Mouse (Mus musculus) layer of hippocampus, adult 18-20 months (tissue): ENCODE data around the gene Mif4gd. TPM values are rescaled to one million over a fixed set of nuclear protein-coding genes. Genes with fewer than 3 reads are reported as not detected.
"Not testable (repeated sequence)": the region's sequence is repeated elsewhere in the genome, so short reads cannot be mapped to it uniquely, and the experiment has no call there.

Source experiments
- DNase-seq, 2 experiments: peaks; one replicate each; pipeline ENCODE4 v3.0.0; 2022; ENCODE audit warnings: low spot score in 2 of 2
- long read RNA-seq: library from polyadenylated mRNA; stranded (forward); transcript quantifications from one replicate; pipeline ENCODE4 v2.0.0, GENCODE M21; 2021
- total RNA-seq, 2 experiments: library from RNA; stranded (reverse); gene quantifications; 2 replicates each; pipeline ENCODE4 v1.2.3; 2021

The Mif4gd gene
- 10 to 100 TPM; 18.9 to 19.4 TPM for total RNA-seq
- long read RNA-seq, transcript Mif4gd-201 (6 exons, 1,372 nt) = major isoform, 6 of 13 reads
- long read RNA-seq, partial matches to known transcripts = 3 of 13 reads
- long read RNA-seq, other reads (novel, unspliced or antisense) = 3 of 13 reads

DNA sequence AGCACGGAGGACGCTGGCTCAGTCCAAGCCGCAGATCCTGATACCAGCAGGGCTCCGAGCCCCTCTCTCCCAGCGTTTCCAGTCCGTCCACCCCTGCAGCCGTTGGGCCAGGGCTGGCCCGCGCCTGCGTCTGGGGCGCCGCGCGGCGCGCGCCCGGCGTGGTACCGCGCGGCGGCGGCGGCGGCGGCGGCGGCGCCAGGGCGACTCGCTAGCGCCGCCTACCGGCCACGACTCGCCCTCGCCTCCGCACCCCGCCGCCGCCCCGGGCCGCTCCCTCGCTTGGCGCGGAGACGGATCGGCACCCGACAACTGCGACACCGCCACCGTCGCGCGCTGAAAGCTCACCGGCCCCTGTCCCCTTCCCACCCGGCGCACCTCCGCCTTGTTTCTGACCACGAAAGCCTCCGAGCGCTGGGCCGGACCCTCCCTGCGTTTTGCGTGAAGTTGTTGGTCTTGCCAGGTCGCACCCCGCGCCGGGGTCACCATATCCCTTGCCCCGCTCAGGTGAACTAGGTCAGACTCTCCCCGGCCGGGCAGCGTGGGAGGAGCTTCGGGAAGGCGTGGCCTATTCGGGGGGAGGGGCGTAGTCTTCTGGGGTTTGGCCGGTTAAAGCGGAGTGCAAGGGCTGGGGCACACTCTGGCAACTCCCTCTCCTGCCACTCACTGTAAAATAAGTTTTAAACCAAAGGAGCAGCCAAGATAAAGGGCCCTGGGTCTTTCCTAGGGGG is at the start of gene Mif4gd:
Gene Mif4gd, minus strand, starts transcription at position 560 of the 728 bp plus-strand sequence.
- peak; percentile 70 to 73 for DNase-seq

DNA sequence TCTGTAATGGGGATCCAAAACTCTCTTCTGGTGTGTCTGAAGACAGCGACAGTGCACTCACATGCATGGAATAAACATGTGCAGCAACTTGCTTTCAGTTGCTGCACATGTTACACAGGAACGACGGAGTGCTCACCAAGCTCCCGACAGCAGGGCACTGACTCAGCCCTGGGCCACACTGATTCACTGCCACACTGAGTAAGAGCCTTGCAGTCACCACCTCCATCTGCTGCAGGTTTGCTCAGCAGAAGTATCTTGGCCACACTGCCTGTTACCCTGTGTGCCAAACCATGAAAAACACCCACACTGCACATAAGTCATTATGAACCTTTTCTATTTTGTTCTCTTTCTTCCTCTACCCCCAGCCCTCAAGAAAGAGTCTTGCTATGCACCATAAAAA is 47.6 kb upstream of the Mif4gd start:
- DNase-seq = peak; percentile 69 to 80

DNA sequence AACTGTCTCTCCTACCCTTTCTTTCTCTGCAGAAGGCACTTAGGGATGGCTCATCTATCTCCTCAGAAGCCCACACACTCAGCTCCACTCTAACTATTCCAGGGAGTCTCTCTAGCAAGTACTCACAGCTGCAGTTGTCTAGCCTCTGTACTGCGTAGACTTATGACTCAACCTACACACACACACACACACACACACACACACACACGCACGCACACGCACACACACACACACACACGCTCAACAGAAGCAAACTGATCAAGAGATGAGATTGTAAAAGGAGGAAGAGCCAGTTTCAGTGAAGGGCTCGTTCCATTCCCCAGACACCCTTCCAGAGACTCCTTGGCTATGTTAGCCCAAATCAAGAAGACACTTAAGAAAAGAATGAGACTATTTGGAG is 45.8 kb upstream of the Mif4gd start:
- DNase-seq = peak in 1 of 2 experiments; percentile 27

DNA sequence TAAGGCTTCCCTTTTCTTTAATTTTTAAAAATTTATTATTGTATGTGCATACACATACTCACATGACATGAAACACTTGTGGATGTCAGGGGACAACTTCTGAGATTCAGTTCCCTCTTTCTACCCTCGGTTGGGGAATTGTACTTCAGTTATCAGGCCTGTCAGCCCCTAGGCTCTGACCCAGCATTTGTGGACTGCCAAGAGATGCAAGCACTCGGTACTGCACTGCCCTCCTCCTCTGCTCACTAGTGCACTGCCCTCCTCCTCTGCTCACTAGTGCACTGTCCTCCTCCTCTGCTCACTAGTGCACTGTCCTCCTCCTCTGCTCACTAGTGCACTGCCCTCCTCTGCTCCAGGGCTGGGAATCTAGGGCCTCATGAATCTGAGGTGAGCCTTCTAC is 41.4 kb upstream of the Mif4gd start:
- DNase-seq = no peak

DNA sequence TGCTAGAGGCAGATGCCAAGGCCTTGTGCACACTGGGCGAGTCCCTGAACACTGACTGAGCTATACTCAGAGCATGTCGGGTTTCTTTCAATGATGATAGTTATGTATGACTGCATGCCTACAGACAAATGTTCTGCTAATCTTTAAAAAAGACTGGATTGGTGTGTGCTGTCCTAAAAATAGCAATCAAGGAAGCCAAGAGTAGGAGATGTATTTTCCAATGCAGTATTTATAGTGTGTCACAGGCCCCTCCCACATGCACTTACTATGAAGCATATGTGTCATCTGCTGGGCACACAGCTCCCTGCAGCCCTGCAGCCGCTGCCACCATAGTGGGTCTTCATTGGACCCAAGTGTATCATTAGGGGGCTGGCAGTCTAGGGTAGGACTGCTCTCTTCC is 40.4 kb upstream of the Mif4gd start:
- peak in 1 of 2 experiments; percentile 64 for DNase-seq

DNA sequence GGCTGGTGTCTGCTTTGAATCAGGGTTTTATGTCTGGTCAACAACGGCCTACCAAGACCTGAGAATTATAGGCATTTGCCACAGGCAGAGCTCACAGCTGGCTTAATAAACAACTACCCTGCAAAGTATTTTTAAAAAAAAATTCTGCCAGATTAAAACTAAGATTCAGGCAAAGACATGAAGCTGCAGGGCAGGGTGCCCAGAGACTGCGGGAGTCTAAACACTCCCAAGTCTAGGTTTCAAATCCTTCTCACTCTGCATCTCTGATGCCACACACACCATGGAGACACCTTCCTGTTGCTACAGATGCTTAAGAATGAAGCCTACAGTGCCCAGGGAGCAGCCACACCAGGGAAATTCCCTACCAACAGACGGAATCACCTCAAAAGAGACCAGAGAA is 38.9 kb upstream of the Mif4gd start:
- DNase-seq = no peak

DNA sequence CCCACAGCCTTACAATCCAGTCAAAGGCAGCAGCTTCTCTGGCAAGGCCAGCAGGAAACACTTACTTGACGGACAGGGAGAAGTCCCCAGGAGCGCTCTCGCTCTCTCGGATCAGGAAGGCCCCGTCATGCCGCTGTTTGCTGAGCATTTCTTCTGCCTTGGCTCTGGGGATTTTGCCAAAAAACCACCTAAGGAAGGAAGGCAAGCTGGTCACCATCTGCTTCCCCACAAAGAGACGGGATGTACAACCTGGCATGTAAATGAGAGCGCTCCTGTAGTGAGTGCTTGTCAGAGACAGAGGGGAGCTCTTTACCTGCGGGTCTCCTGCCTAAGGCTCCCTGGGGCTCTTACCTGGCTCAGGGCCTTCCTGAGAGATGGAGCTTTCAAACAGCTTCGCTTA is 36.9 kb upstream of the Mif4gd start:
- peak; percentile 37 to 61 for DNase-seq

DNA sequence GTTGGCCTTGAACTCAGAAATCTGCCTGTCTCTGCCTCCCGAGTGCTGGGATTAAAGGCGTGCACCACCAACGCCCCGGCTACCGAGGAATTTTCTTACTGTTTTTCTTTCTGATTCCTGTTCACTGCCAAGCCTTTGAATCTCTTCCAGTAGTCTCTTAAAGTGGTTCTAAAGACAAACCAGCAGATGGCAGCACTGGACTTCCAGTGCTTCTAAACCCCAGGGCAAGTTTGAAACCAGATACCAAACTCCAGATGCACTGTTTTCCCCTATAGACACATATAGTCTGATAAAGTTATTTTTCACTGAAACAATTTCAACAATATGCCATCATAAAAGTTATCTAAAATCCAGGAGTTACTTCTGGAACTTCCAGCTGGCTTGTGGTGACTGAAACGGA is 34.7 kb upstream of the Mif4gd start:
- DNase-seq = peak in 1 of 2 experiments; percentile 77

DNA sequence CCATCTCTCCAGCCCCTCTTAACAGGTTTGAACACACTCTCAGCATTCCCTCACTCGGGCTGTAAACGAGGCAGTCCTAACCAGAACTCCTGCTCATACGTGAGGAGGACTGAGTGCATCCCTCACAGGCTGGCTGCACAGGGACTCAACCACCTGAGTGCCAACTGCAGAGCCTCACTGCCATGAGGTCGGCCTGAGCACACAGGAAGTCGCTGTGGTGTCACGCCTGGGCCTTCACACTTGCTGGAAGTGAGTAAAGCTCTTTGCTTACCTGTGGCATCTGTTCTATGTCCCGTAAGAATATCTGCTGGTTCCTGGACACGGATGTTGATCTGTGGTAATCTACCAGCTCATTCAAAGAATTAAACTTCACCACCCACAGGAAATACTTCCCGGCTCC is 33.7 kb upstream of the Mif4gd start:
- DNase-seq = no peak

DNA sequence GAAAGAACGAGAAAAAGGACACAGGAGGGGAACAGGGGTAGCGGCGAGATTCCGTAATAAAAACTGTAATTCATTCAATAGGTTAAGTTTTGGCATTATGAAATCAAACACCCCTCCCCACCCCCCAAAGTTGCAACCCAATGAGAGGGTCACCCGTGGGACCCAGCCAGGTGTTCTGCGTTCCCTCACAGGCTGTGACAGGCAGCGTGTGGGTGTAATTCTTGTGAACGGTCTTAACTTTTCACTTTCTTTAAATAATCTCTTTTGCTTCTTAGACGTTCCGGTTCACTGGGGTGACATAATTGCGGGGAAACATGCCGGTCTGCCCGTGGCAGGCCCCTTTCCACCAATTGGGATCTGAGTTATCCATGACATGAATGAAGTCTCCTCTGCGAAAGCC is 32.7 kb upstream of the Mif4gd start:
- not testable (repeated sequence) for DNase-seq

DNA sequence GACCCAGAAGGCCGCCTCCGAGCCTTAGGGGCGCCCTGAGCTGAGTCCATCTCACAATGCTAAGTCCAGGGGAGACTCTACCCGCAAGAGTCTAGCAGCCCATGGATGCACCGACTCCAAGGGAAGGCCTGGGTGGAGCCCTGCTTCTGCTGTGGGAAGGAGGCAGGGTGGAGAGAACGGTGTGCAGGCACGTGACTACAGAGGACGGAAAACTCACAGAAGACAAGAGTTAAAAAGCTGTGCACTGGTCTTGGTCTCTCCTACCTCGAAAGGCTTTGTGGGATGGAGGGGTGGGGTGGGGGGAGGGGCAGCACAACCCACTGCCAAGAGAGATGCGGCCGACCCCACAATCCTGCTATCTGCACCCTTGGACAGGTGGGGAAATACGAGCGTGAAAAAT is 31.5 kb upstream of the Mif4gd start:
- DNase-seq = no peak

DNA sequence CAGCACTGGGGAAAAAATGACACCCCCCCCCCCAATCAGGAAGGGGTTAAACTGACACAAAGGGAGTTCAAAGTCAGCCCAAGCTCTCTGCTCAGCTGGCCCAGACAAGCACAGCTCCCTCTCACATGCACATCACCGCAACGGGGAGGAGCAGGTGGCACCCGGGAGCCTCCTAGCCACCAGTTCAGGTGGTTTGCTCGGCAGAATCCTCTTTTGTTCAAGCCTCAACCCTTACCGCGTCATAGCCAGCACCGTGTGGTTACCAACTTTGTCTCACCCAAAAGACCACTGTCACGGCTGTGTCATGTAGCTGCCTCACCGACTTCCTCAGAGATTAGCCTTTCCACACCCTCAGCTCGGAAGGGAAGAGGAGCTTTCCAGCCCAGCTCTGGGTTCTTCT is 30.5 kb upstream of the Mif4gd start:
- no peak for DNase-seq

DNA sequence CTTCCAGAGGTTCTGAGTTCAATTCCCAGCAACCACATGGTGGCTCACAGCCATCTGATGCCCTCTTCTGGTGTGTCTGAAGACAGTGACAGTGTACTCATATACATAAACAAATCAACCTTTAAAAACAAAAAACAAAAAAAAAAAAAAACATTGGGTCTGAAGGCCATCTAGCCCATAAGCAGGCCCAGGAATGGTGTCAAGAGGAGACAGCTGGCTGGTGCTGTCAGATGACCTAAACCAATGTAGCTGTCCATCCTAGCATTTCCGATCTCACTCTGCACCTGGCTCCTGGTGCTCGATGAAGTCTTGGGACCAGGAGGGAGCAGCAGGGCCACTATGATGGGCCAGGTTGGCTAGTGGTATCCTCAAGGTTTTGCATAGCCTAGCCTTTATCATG is 29.9 kb upstream of the Mif4gd start:
- no peak for DNase-seq

DNA sequence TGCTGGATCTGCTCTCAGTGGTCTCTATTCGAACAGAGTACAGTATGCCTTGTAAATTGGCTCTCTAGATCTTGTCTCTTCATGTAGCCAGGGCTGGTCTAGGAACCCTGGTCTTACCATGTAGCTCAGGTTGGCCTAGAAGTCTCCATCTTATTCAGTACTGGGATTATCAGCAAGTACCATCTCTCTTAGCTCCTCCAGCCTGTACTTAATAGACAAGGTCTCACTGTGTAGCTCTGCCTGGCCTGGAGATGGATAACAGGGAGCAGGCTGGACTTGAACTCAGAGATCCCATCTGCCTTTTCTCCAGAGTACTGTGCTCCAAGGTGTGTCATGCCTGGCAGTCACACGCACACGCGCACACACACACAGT is 28.9 kb upstream of the Mif4gd start:
- DNase-seq = no peak

DNA sequence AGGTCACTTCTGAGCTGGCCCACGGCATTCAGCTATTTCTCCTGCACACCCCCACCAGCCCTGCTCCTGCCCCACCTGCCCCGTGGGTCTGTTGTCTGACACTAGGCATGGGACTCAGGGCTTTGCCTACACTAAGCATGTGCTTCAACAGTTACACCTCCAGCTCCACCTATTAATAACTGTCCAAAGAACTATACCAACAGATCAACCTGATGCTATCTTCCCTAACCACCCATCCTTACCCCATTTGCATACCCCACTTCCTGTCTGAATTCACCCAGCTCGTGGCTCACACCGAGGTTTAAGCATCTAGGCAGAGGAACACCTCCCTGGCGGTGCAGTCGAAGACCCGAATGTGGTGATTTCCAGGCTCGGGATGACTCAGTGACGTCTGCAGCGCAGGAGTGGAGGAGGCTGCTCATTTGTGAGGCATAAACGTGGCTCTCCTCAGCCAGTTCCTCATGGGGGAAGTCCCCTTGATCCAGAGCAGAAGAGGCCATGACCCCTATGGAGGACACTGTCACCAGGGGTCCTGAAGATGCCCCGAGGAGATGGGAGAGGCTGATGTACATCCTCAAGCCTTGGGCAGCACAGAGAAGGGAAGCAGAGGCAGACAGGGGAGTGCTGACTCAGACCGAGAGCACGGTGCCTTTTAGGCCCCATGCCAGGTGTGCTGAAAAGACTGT is 28.4 kb upstream of the Mif4gd start:
- DNase-seq = no peak

DNA sequence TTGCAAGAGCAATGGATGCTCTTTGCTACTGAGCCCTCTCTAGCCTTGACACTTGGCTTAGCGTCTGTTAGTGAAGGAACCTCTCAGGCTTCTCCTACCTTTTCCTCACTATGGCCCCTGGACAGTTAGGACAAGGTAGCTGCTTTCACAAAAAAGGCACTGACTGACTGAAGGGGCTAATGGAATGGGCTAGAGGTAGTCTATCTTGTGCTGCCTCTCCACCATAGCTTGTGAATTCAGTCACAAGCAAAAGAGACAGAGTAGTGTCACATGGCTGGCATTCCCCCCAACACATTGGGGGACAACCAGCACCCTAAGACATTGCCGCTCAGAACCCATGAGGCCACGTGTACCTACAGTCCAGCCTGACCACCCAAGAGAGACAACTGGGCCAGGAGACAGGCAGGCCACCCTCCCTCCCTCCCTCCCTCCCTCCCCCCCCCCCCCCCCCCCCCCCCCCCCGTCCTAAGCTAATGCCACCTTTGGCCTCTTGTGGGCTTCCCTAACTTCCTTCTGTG is 27.6 kb upstream of the Mif4gd start:
- DNase-seq = no peak

DNA sequence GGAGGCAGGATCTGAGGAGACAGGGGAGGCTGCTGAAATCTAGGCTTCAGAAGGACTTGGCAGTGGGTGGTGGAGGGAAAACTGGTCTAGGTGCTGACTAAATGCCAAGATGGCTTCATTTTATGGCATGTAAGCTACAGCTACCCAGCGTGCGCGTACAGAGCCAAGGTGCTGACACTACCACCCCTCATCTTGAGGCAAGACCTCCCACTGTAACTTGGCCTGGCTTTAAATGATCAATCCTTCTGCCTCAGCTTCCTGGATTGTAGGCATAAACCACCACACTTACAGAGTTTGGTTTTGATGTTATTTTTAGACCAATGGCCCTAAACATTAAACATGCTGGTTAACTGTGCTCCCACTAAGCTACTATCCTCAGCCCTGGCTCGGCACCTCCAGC is 26.8 kb upstream of the Mif4gd start:
- DNase-seq = no peak

DNA sequence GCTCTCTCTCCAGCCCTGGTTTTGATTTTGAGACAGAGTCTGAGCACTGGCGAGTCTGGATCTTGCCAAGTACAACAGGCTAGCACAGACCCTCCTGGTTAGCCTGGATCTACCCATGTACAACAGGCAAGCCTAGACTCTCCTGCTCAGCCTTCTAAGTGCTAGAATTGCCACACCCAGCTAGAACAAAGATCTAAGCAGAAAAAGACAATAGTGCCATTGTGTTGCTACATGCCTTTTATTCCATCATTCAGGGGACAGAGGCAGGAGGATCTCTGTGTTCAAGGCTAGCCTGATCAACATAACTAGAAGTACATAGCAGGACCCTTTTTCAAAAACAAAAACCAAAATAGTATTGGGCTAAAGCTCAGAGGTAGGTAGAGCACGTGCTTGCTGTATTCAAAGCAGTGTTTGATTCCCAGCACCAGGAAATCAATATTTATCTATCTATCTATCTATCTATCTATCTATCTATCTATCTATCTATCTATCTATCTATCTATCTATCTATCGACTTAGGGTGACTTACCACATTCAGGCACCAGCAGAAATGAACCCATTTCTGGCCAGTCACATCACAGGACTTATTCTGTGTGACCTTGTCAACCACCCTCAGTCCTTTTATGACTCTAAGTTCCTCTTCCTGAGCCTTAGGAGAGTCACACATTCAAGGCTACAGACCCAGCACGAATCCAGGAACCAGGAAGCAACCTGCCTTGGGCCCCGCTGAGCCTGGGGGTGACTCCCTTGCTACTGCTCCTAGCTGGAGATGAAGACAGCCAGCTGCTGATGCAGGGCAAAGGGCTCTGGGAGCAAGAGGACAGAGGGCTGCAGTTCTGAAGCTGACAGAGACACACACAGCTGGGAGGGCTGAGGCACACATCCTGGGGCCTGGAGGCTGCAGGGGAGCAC is 26.0 kb upstream of the Mif4gd start:
- no peak for DNase-seq

DNA sequence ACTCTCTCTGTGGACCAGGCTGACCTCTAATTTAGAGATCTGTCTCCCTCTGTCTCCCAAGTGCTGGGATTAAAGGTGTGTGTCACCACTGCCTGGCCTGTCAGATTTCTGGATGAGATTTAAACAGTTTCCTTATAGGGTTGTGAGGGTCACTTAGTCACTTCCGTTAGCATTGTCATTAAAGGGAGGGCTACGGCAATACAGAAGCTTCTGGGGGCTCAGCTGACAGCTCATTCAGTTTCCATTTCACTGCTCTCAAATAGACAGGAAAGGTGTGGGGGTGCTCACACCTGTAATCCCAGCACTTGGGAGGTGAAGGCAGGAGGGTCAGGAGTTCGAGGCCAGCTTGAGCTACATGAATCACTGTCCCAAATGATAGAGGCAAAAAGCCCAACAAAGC is 24.2 kb upstream of the Mif4gd start:
- DNase-seq = no peak

DNA sequence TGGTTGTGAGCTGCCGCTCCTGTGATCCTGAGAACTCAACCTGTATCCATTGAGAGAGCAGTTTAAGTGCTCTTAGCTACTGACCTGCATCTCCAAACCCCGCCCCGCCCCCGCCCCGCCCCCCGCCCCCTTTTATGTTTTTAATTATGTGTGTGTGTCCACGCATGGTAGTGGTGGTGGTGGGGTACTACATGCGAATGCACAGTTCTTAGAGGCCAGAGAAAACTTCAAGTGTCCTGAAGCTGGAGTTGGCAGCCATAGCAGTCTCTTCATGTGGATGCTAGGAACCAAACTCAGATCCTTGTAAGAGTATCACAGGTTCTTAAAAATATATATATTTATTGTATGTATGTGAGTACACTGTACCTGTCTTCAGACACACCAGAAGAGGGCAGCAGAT is 22.7 kb upstream of the Mif4gd start:
- no peak for DNase-seq

DNA sequence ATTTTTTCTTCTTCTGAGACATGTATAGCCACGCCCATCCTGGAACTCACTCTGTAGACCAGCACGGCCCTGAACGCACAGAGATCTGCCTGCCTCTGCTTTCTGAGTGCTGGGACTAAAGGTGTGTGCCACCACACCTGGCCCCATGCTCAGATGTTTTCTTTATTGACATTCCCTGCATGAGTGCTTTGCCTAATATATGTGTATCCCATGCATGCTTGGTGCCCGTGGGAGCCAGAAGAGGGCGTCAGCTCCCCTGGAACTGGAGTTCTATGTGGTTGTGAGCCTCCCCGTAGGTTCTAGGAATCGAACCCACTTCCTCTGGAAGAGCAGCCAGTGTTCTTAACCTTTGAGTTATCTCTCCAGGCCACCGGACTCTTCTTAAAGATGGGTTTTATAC is 22.3 kb upstream of the Mif4gd start:
- DNase-seq = no peak

DNA sequence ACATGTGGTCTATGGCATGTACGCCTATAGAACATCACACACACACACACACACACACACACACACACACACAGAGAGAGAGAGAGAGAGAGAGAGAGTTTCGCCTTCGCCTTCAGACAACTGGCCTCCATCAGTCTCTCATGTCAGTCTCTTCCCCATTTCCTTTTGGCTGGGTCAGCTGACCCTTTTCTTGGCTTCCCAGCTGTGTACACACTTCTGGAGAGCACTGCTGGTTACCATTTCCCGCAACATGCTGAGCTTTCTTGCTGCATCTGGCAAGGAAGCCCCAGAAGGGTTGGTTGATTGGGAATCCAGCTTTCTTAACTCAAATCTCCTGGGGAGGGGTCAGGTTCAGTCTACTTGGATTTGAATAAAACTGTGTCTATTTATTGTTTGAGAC is 21.3 kb upstream of the Mif4gd start:
- DNase-seq = no peak
